In genomic region chr6:113261174-113261858, GRCm38 (mm10) we compare ENCODE assay signal across 19 mouse cellular contexts. TPM values are rescaled to one million over a fixed set of nuclear protein-coding genes. Genes with fewer than 3 reads are reported as not detected.
DNase-seq lines count a peak whose midpoint lies in the region; ATAC-seq and TF ChIP-seq lines count a peak whose summit lies in the region.
"Had no signal": no experiment of that assay in that cellular context is flagged by ENCODE, and none has a peak within 500 bp of the region (broad histone marks: within the 10 kb centered on the region; RNA-seq: fewer than 3 reads in every experiment).

No protein-coding gene starts in this region.

- TF ChIP-seq POLR2A in MEL (IDR thresholded peaks at IDR 0.05; ENCODE audit: control insufficient read depth in 1 of 2, insufficient read depth in 1 of 2, low read depth in 1 of 2, low read length in 2 of 2, poor library complexity in 1 of 2), result no peak

- H3K27me3 ChIP-seq in MEL (ENCODE audit: control insufficient read depth in 1 of 2, insufficient read depth in 2 of 2, low read length in 2 of 2), result no peaks in the 10 kb centered on the region
- H3K27me3 ChIP-seq: embryonic facial prominence, embryonic 12.5 days; forebrain, embryonic 15.5 days; heart, embryonic 13.5 days; kidney, embryonic 15.5 days; limb, embryonic 13.5 days; liver, embryonic 15.5 days had no signal

- H3K9me3 ChIP-seq in MEL (replicated peaks; ENCODE audit: insufficient read depth, low read length), result no peaks in the 10 kb centered on the region
- H3K9me3 ChIP-seq: embryonic facial prominence, embryonic 12.5 days; forebrain, embryonic 15.5 days; G1E; heart, embryonic 13.5 days; kidney, embryonic 15.5 days; limb, embryonic 13.5 days; liver, embryonic 15.5 days had no signal

- ATAC-seq in cerebellum, adult (ENCODE audit: insufficient number of reproducible peaks, low FRiP score, low TSS enrichment), result no peak
- ATAC-seq: forebrain, embryonic 15.5 days; inflammation-experienced regulatory T-cells, adult 6 months had no signal

- H3K36me3 ChIP-seq in MEL (ENCODE audit: control insufficient read depth in 1 of 2, insufficient read depth in 2 of 2, low read length in 2 of 2), result peaks cover 0 to 3% of the 10 kb centered on the region in 2 experiments; a peak in 1 of 4 replicates

- H3K4me3 ChIP-seq in layer of hippocampus, adult 2 months, result no peak overlapping the region
- no peak overlapping the region for H3K4me3 ChIP-seq in MEL (ENCODE audit: control insufficient read depth in 1 of 2, insufficient read depth in 1 of 2, low read depth in 2 of 2, low read length in 2 of 2)
- H3K4me3 ChIP-seq: embryonic facial prominence, embryonic 12.5 days; forebrain, embryonic 15.5 days; heart, embryonic 13.5 days; kidney, embryonic 15.5 days; limb, embryonic 13.5 days; liver, embryonic 15.5 days had no signal

- peak; percentile 18 for DNase-seq in cerebellum, adult 9-10 months
- DNase-seq in layer of hippocampus, adult 2 months (ENCODE audit: low spot score in 2 of 2), result no peak
- DNase-seq in layer of hippocampus, postnatal 10 days (ENCODE audit: low spot score in 2 of 2), result no peak
- DNase-seq in 3T3-L1 (ENCODE audit: low read depth, low spot score) (peak; percentile 14), MEL (ENCODE audit: low read depth, low spot score) (no peak)
- no peak for DNase-seq in adrenal gland, adult 8-10 months
- DNase-seq in adrenal gland, adult 2 months, result no peak
- DNase-seq: heart, postnatal 4 days; lung, postnatal 14 days had no signal

- H3K27ac ChIP-seq in layer of hippocampus, adult 2 months, result no peak overlapping the region
- H3K27ac ChIP-seq in MEL (ENCODE audit: control insufficient read depth, low read depth, low read length), result no peak overlapping the region
- H3K27ac ChIP-seq: embryonic facial prominence, embryonic 12.5 days; forebrain, embryonic 15.5 days; heart, embryonic 13.5 days; kidney, embryonic 15.5 days; limb, embryonic 13.5 days; liver, embryonic 15.5 days had no signal

- H3K4me1 ChIP-seq in MEL (ENCODE audit: control insufficient read depth in 1 of 2, insufficient read depth in 2 of 2, low read length in 2 of 2), result no peaks in the 10 kb centered on the region
- H3K4me1 ChIP-seq: embryonic facial prominence, embryonic 12.5 days; forebrain, embryonic 15.5 days; heart, embryonic 13.5 days; kidney, embryonic 15.5 days; limb, embryonic 13.5 days; liver, embryonic 15.5 days had no signal

- TF ChIP-seq RAD21 in MEL (IDR thresholded peaks at IDR 0.05; ENCODE audit: low read depth, low read length), result no peak

- TF ChIP-seq EP300 in MEL (IDR thresholded peaks at IDR 0.05; ENCODE audit: low read depth in 1 of 2, low read length in 2 of 2), result no peak

- TF ChIP-seq CTCF in layer of hippocampus, adult 2 months (conservative IDR thresholded peaks at IDR 0.05), result peak; percentile 50
- TF ChIP-seq CTCF in MEL (IDR thresholded peaks at IDR 0.05 in 2 of 3, conservative IDR thresholded peaks at IDR 0.05 in 1 of 3; ENCODE audit: control insufficient read depth in 1 of 3, insufficient read depth in 1 of 3, low read depth in 2 of 3, low read length in 3 of 3, poor library complexity in 1 of 3, severe bottlenecking in 1 of 3), result no peak

- no peak overlapping the region for H3K9ac ChIP-seq in MEL (ENCODE audit: control insufficient read depth, low read depth, low read length, poor library complexity, severe bottlenecking)
- H3K9ac ChIP-seq: embryonic facial prominence, embryonic 12.5 days; forebrain, embryonic 15.5 days; heart, embryonic 13.5 days; kidney, embryonic 15.5 days; limb, embryonic 13.5 days; liver, embryonic 15.5 days had no signal

- H3K79me2 ChIP-seq in MEL (ENCODE audit: control insufficient read depth, insufficient read depth, low read length, poor library complexity), result no peaks in the 10 kb centered on the region

TF ChIP-seq in MEL, 35 proteins besides CTCF, POLR2A, EP300 and RAD21:
- TF ChIP-seq SMC3 (IDR thresholded peaks at IDR 0.05; ENCODE audit: low read depth, low read length), result 0 out of 2 replicates have a peak, but pooled peaks have one; percentile 11
- TF ChIP-seq HCFC1 (IDR thresholded peaks at IDR 0.05; ENCODE audit: low read depth, low read length), result no peak
- no peak for TF ChIP-seq ZKSCAN1 (IDR thresholded peaks at IDR 0.05; ENCODE audit: low read depth, low read length)
- TF ChIP-seq JUND (IDR thresholded peaks at IDR 0.05; ENCODE audit: low read depth, low read length), result no peak
- TF ChIP-seq ZC3H11A (IDR thresholded peaks at IDR 0.05; ENCODE audit: low read depth, low read length), result no peak
- no peak for TF ChIP-seq GATA1 (IDR thresholded peaks at IDR 0.05; ENCODE audit: low read depth, low read length)

RNA-seq across cellular contexts. Expression of gene Cpne9, which starts 20.8 kb away (rescaled TPM):
- 10 to 100 TPM; 24.0 to 24.7 TPM for total RNA-seq in layer of hippocampus, adult 2 months (2021)
- total RNA-seq in layer of hippocampus, postnatal 10 days (2021), result 1 to 10 TPM; 7.1 to 8.1 TPM
- 0.72 and 1.6 TPM in 2 replicates for total RNA-seq in MEL (2012; rRNA removed)
- 1 to 10 TPM in 1 of 2 experiments, not detected in 1; 1.3 TPM for polyA plus RNA-seq in MEL (2012; ENCODE audit: insufficient read depth in 1 of 2, insufficient read length in 2 of 2, low read depth in 1 of 2, low replicate concordance in 2 of 2, missing spikeins in 1 of 2)
- total RNA-seq in adrenal gland, adult 8-10 months (2022), result 1 to 10 TPM; 4.4 to 8.6 (median 5.8) TPM
- 1 to 10 TPM; 2.8 to 3.4 TPM for total RNA-seq in adrenal gland, adult 2 months (2021)
- polyA plus RNA-seq in adrenal gland, adult 2 months (2012; rRNA removed), result 2.2 and 7.4 TPM in 2 replicates
- total RNA-seq: heart, postnatal 4 days had no signal
- polyA plus RNA-seq: gonadal fat pad, adult 2 months; heart, embryonic 13.5 days; liver, embryonic 15.5 days had no signal

RNA-seq across cellular contexts. Expression of gene Mtmr14, which starts 23.7 kb away (rescaled TPM):
- 10 to 100 TPM; 15.0 to 15.6 TPM for total RNA-seq in layer of hippocampus, adult 2 months (2021)
- total RNA-seq in layer of hippocampus, postnatal 10 days (2021), result 10 to 100 TPM; 18.1 to 20.6 TPM
- total RNA-seq in MEL (2012; rRNA removed), result 11.4 and 12.1 TPM in 2 replicates
- polyA plus RNA-seq in MEL (2012; ENCODE audit: insufficient read depth in 1 of 2, insufficient read length in 2 of 2, low read depth in 1 of 2, low replicate concordance in 2 of 2, missing spikeins in 1 of 2), result 10 to 100 TPM in 1 of 2 experiments, not detected in 1; 24.5 TPM
- 10 to 100 TPM; 19.6 to 24.8 (median 23.1) TPM for total RNA-seq in adrenal gland, adult 8-10 months (2022)
- total RNA-seq in adrenal gland, adult 2 months (2021), result 10 to 100 TPM; 14.8 to 23.8 TPM
- 46.7 and 47.1 TPM in 2 replicates for polyA plus RNA-seq in adrenal gland, adult 2 months (2012; rRNA removed)

RNA-seq across cellular contexts. Expression of gene Brpf1, which starts 45.6 kb away (rescaled TPM):
- 10 to 100 TPM; 41.0 to 43.8 TPM for total RNA-seq in layer of hippocampus, adult 2 months (2021)
- total RNA-seq in layer of hippocampus, postnatal 10 days (2021), result 10 to 100 TPM; 28.3 to 28.6 TPM
- total RNA-seq in MEL (2012; rRNA removed), result 29.8 and 32.6 TPM in 2 replicates
- 10 to 100 TPM; 44.9 to 46.8 TPM for polyA plus RNA-seq in MEL (2012; ENCODE audit: insufficient read depth in 1 of 2, insufficient read length in 2 of 2, low read depth in 1 of 2, low replicate concordance in 2 of 2, missing spikeins in 1 of 2)
- 10 to 100 TPM; 19.5 to 32.3 (median 29.5) TPM for total RNA-seq in adrenal gland, adult 8-10 months (2022)
- 10 to 100 TPM; 23.8 to 24.2 TPM for total RNA-seq in adrenal gland, adult 2 months (2021)
- 14.3 and 15.1 TPM in 2 replicates for polyA plus RNA-seq in adrenal gland, adult 2 months (2012; rRNA removed)

Comparison
In these comparisons a context has a peak if more than half of its experiments do, and no peak if none do; other contexts are left out.
1. DNase-seq: peak in cerebellum, adult 9-10 months (single experiment) and 3T3-L1 (single experiment); none in layer of hippocampus, adult 2 months (0 of 2), layer of hippocampus, postnatal 10 days (0 of 2), MEL (single experiment), adrenal gland, adult 8-10 months (single experiment) and adrenal gland, adult 2 months (single experiment).